Mouse (Mus musculus) midbrain, postnatal 0 days (tissue): ENCODE results near the gene Arhgap8. TPM values are rescaled to one million over a fixed set of nuclear protein-coding genes. Genes with fewer than 3 reads are reported as not detected.

Source experiments
- ATAC-seq: fragments of 200-750 bp; cut with Nextera tagmentation; 2 replicates; pipeline ENCODE4 v1.8.0; 2017; ENCODE audit warnings: moderate number of reproducible peaks, mild to moderate bottlenecking, moderate TSS enrichment, moderate library complexity; ENCODE audit not compliant: low FRiP score
- DNase-seq: peaks from one replicate; pipeline ENCODE4 v3.0.0-alpha.2; 2015; ENCODE audit warnings: low spot score
- H3K27ac ChIP-seq: fragments of 300-500 bp; sonication (generic); 2 replicates; pipeline ENCODE4 v1.5.1; 2014; ENCODE audit warnings: low read depth, mild to moderate bottlenecking, low read length, mixed read lengths
- H3K27me3 ChIP-seq: fragments of 300-500 bp; sonication (generic); 2 replicates; pipeline ENCODE4 v1.6.1; 2014; ENCODE audit warnings: low read length, control low read depth, mixed read lengths; ENCODE audit not compliant: insufficient read depth
- H3K36me3 ChIP-seq: fragments of 300-500 bp; sonication (generic); 2 replicates; pipeline ENCODE4 v1.6.1; 2014; ENCODE audit warnings: low read length, control low read depth, mixed read lengths; ENCODE audit not compliant: insufficient read depth
- H3K4me1 ChIP-seq: fragments of 300-500 bp; sonication (generic); 2 replicates; pipeline ENCODE4 v1.6.1; 2014; ENCODE audit warnings: mild to moderate bottlenecking, control low read depth, antibody characterized with exemption, low read length, mixed read lengths; ENCODE audit not compliant: insufficient read depth
- H3K4me2 ChIP-seq: fragments of 300-500 bp; sonication (generic); 2 replicates; pipeline ENCODE4 v1.6.1; 2014; ENCODE audit warnings: low read depth, mild to moderate bottlenecking, low read length, mixed read lengths; ENCODE audit not compliant: poor library complexity, severe bottlenecking
- H3K4me3 ChIP-seq: fragments of 300-500 bp; sonication (generic); 2 replicates; pipeline ENCODE4 v1.5.1; 2014; ENCODE audit warnings: low read depth, mild to moderate bottlenecking, low read length, moderate library complexity
- H3K9ac ChIP-seq: fragments of 300-500 bp; sonication (generic); replicated peaks from 2 replicates; pipeline ENCODE4 v1.6.1; 2014; ENCODE audit warnings: mild to moderate bottlenecking, low read length, moderate library complexity, mixed read lengths; ENCODE audit not compliant: poor library complexity, severe bottlenecking
- H3K9me3 ChIP-seq: fragments of 300-500 bp; sonication (generic); 2 replicates; pipeline ENCODE4 v1.6.1; 2016; ENCODE audit warnings: low read length, control low read depth
- CTCF ChIP-seq: IDR thresholded peaks from 2 replicates; pipeline ENCODE4 v1.5.1; 2016; ENCODE audit warnings: antibody characterized with exemption, mild to moderate bottlenecking
- WGBS: fragments of 180-500 bp; shearing (Covaris S2); extraction: QIAGEN DNeasy Blood & Tissue Kit; methylation state at CpG from one replicate; pipeline ENCODE4 v1.1.7; 2014; 5-methylcytosine and 5-hydroxymethylcytosine counted together
- polyA plus RNA-seq: library from polyadenylated mRNA; unstranded; fragments of >200 nt; fragmentation: Nextera tagmentation; extraction: Ambion mirVana; gene quantifications from 2 replicates; pipeline ENCODE4 v1.2.1, GENCODE M21; 2015
- total RNA-seq: library from RNA; depleted of rRNA; stranded (reverse); fragments of >200 nt; gene quantifications from 2 replicates; pipeline ENCODE4 v1.2.3, GENCODE M21; 2014

The Arhgap8 gene
- total and polyA plus RNA-seq, 2 experiments from 2014 or later: 0.44 to 0.53 TPM

DNA sequence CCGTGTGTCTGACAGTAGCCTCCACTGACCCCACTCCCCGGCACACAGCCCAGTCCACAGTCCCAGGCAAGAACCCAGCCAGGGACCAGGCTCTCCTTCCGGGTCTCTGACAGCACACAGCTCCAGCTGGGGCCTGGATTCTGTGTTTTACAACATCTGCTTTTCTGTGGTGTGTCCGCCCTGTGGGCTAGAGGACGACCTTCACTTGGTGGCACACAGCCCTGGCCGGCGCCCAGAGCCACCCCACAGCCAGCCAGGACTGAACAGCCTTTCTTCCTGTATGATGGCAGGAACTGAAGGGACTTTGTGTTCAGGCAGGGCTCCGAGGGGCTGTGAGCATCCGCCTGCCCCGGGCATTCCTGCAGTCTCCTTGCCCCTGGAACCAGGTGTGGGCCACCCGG, 22.2 kb upstream of the Arhgap8 start:
- WGBS: 70% methylated on average over 11 of the region's 11 CpGs
- Histone ChIP-seq H3K27me3 (no peaks in the 10 kb centered on the region), H3K27ac (peak overlapping the region; percentile 26; the same call in 1 of the 2 replicates), H3K9me3 (no peaks in the 10 kb centered on the region), H3K36me3 (peaks cover 40% of the 10 kb centered on the region), H3K4me2 (no peak overlapping the region), H3K4me3 (no peak overlapping the region), H3K9ac (no peak overlapping the region), H3K4me1 (no peaks in the 10 kb centered on the region)
- peak; percentile 69 for DNase-seq
- ATAC-seq: peak; percentile 65
- TF ChIP-seq CTCF: no peak

DNA sequence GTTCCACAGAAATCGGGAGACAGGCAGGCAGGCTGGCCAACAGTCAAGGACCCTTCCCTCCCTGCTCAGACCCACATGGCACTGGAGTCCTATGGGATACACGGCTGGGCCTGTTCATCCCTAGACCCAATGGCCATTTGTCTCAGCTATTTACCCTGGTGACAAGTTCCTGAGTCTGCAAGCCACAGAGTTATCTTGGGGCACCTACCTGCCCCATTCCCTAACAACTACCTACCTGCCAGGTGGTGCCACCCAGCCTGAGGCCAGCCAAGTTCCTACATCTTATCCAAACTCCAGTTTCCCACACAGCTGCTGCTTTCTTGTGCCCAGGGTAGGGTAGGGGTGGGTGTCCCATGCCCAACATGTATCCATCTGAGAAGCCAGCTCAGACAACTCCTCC, 21.7 kb upstream of the Arhgap8 start:
- 83% methylated on average over 2 of the region's 2 CpGs for WGBS
- Histone ChIP-seq H3K9me3 (no peaks in the 10 kb centered on the region), H3K27me3 (no peaks in the 10 kb centered on the region), H3K27ac (peak overlapping the region; percentile 18; the same call in 1 of the 2 replicates), H3K4me3 (no peak overlapping the region), H3K36me3 (peaks cover 44% of the 10 kb centered on the region), H3K4me2 (no peak overlapping the region), H3K9ac (no peak overlapping the region), H3K4me1 (no peaks in the 10 kb centered on the region)
- no peak for DNase-seq
- no peak for ATAC-seq
- TF ChIP-seq CTCF: no peak

DNA sequence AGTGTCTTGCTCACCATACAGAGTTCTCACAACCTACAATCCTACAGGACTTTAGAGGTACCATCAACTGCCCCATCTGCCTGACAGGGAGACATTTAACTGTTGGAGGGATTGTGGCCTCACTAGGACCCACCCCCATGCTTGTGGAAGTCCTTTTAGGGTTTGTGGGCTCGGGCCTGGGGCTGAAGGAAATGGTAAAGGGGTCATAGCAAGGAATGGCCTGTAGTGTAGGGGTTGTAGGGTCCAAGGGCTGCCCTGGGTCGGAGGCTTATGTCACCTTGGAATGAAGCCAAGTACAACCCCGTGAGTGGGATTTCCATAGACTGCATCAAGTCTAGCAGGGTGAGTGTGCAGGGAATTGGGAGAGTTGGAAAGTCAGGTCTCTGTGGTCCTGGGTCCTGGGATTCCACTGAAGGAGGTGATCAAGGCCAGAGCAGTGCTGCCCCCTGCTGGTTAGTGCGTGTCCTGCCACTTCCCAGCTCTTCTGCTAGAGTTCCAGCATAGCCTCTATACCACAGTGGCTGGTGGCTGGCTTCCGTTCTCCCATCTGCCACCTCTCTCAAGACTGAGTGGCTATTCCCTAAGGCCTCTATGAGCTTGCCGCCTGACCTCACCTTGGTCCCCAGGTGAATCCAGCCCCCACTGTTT, 19.6 kb upstream of the Arhgap8 start:
- peak; percentile 65 for DNase-seq
- 53% methylated on average over 6 of the region's 6 CpGs for WGBS
- TF ChIP-seq CTCF: peak; percentile 77

DNA sequence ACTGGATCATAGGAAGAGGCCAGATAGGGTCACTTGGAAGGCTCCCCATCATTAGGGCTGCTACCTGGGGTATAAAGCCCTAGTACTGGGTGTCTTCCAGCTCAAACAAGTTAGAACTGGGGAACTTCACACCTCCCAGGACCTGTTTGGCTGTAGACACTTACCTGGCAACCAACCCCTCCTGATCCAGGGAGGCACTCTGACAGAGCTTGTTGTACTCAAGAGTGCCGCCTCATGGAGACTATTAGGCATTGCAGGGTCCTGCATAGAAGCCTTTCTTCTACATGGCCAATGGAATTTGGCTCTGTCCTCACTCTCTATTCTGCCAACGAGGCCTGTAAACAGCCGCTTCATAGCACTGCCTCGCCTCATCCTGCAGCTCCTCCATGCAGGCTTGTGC, 17.9 kb upstream of the Arhgap8 start:
- Histone ChIP-seq H3K4me2 (no peak overlapping the region), H3K4me3 (no peak overlapping the region), H3K27me3 (no peaks in the 10 kb centered on the region), H3K9ac (no peak overlapping the region), H3K9me3 (no peaks in the 10 kb centered on the region), H3K36me3 (peaks cover 32% of the 10 kb centered on the region), H3K4me1 (no peaks in the 10 kb centered on the region), H3K27ac (no peak overlapping the region)
- TF ChIP-seq CTCF: peak; percentile 73
- no peak for ATAC-seq
- peak; percentile 72 for DNase-seq
- WGBS: 32% methylated on average over 4 of the region's 4 CpGs

More for the DNA sequence above, 19.6 kb upstream of the Arhgap8 start:
- H3K27me3 ChIP-seq: no peaks in the 10 kb centered on the region
- H3K36me3 ChIP-seq: peaks cover 39% of the 10 kb centered on the region
- no peak overlapping the region for H3K4me2 ChIP-seq
- H3K9ac ChIP-seq: no peak overlapping the region
- H3K9me3 ChIP-seq: no peaks in the 10 kb centered on the region
- H3K4me3 ChIP-seq: no peak overlapping the region
- ATAC-seq: no peak
- no peak overlapping the region for H3K27ac ChIP-seq
- H3K4me1 ChIP-seq: no peaks in the 10 kb centered on the region

DNA sequence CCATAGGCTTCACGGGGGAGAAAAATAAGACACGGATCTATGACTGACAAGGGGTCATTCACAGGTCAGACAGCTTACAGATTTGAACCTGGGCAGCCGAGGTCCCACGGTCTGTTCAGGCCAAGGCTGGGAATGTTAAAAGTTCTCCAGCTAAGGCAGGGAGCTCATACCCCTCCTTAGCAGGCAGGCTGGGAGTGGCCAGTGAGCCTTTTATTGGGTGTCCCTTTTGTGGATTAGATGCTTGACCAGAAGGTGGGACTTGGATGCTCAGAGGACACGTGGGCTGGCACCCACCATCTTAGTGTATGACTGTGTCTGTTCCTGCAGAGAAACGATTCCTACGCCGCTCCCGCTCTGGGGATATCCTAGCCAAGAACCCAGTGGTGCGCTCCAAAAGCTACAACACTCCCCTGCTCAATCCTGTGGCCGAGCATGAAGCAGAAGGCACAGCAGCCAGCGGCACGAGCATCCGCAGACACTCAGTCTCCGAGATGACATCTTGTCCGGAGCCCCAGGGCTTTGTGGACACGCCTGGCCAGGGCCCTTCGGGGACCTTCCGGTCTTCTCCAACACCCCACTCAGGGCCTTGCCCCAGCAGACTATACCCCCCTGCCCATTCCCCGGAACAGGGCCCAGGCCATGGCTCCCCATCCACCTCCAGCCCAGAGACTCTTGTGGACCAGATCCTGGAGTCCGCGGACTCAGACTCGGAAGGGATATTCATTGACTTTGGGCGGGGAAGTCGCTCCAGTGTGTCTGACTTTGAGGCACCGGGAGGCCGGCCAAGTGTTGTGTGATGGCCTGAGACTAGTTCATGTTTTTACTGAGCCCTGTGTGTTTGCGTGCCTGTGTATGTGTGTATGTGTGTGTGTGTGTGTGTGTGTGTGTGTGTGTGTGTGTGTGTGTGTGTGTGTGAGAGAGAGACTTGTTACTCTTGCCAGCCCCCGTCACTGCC, 17.2 kb upstream of the Arhgap8 start:
- H3K4me2 ChIP-seq: no peak overlapping the region
- H3K9me3 ChIP-seq: no peaks in the 10 kb centered on the region
- ATAC-seq (no peak), DNase-seq (no peak)
- 86% methylated on average over 29 of the region's 29 CpGs for WGBS
- H3K9ac ChIP-seq: no peak overlapping the region
- no peaks in the 10 kb centered on the region for H3K27me3 ChIP-seq
- peaks cover 32% of the 10 kb centered on the region for H3K36me3 ChIP-seq
- TF ChIP-seq CTCF: no peak
- no peak overlapping the region for H3K4me3 ChIP-seq
- H3K4me1 ChIP-seq: no peaks in the 10 kb centered on the region
- H3K27ac ChIP-seq: no peak overlapping the region

DNA sequence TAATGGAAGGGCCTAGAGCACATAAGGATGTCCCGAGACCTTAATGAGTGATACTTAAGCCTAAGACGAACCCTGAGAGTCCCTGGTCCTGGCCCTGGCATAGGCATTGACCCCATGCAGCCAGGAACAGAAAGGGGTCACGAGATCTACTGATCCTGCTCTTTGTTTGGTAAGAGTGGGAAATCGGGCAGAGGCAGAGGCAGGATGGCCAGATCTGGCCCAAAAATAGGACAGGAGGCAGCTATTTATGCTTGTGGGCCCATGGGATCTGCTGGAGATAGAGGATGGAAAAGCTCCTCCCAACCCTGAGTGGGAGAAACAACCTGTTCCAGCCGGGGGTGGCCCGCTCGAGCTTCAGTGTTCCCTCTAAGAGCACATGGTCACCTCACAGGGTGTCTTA, 15.9 kb upstream of the Arhgap8 start:
- ATAC-seq (no peak), DNase-seq (no peak)
- no peaks in the 10 kb centered on the region for H3K9me3 ChIP-seq
- peaks cover 25% of the 10 kb centered on the region for H3K36me3 ChIP-seq
- no peaks in the 10 kb centered on the region for H3K27me3 ChIP-seq
- no peaks in the 10 kb centered on the region for H3K4me1 ChIP-seq
- WGBS: 88% methylated on average over 7 of the region's 7 CpGs
- TF ChIP-seq CTCF: no peak
- H3K9ac ChIP-seq: no peak overlapping the region
- no peak overlapping the region for H3K4me3 ChIP-seq
- H3K27ac ChIP-seq: no peak overlapping the region
- H3K4me2 ChIP-seq: no peak overlapping the region
